ENCODE assay signal across 10 mouse cellular contexts in genomic region chr17:85679651-85680050, GRCm38 (mm10). TPM values are rescaled to one million over a fixed set of nuclear protein-coding genes. Genes with fewer than 3 reads are reported as not detected.
DNase-seq lines count a peak whose midpoint lies in the region; ATAC-seq and TF ChIP-seq lines count a peak whose summit lies in the region.
"Had no signal": no experiment of that assay in that cellular context is flagged by ENCODE, and none has a peak within 500 bp of the region (broad histone marks: within the 10 kb centered on the region; RNA-seq: fewer than 3 reads in every experiment).

No protein-coding gene starts in this region.

- no peak for TF ChIP-seq EP300 in heart, postnatal 0 days (IDR thresholded peaks at IDR 0.05; ENCODE audit: low read depth)

- H3K36me3 ChIP-seq in heart, embryonic 10.5 days: no peaks in the 10 kb centered on the region
- H3K36me3 ChIP-seq in heart, postnatal 0 days (replicated peaks; ENCODE audit: control insufficient read depth, insufficient read depth, low read length): no peaks in the 10 kb centered on the region

- no peak overlapping the region for H3K9ac ChIP-seq in heart, postnatal 0 days (replicated peaks; ENCODE audit: low read depth, low read length)

- intact Hi-C loops in heart, postnatal 36 days (cut with DNase I): loop anchor here (10.0 kb wide), 1 partner anchor 195 kb away; no protein-coding TSS in a partner anchor

- peak overlapping the region; percentile 49 for H3K4me3 ChIP-seq in heart, embryonic 10.5 days
- H3K4me3 ChIP-seq in heart, postnatal 0 days (ENCODE audit: low read depth, low read length): peak overlapping the region; percentile 30

- no peak for DNase-seq in heart, embryonic 10.5 days (ENCODE audit: low spot score)
- DNase-seq in heart, postnatal 36 days: no peak
- DNase-seq in heart, postnatal 0 days (ENCODE audit: low spot score): no peak
- no peak for DNase-seq in spleen, postnatal 36 days (ENCODE audit: low spot score in 2 of 2)
- DNase-seq in T-cell, adult 2 months (ENCODE audit: low spot score): no peak
- DNase-seq in yolk sac, embryonic 10.5 days (ENCODE audit: low spot score): no peak

- peak; percentile 55 for ATAC-seq in common myeloid progenitor, adult 5-6 weeks (replicated peaks; ENCODE audit: low read depth, poor library complexity, severe bottlenecking)
- ATAC-seq in heart, postnatal 0 days (ENCODE audit: insufficient read depth, low read depth): peak; percentile 68
- peak; percentile 76 for ATAC-seq in megakaryocyte progenitor cell, adult 5-6 weeks (replicated peaks; ENCODE audit: poor library complexity)

- H3K9me3 ChIP-seq in heart, embryonic 10.5 days: no peaks in the 10 kb centered on the region
- no peaks in the 10 kb centered on the region for H3K9me3 ChIP-seq in heart, postnatal 0 days (replicated peaks; ENCODE audit: control insufficient read depth, low read length)

- H3K27ac ChIP-seq in heart, embryonic 10.5 days: no peak overlapping the region
- no peak overlapping the region for H3K27ac ChIP-seq in heart, postnatal 0 days (ENCODE audit: low read depth)

- H3K4me2 ChIP-seq in heart, postnatal 0 days (ENCODE audit: low read depth, low read length): peak overlapping the region; percentile 55

- WGBS in heart, embryonic 10.5 days: 2% methylated on average over 15 of the region's 15 CpGs
- 2% methylated on average over 15 of the region's 15 CpGs for WGBS in heart, postnatal 0 days

- H3K4me1 ChIP-seq in heart, embryonic 10.5 days: peaks cover 14% of the 10 kb centered on the region; the same call in 1 of the 2 replicates
- H3K4me1 ChIP-seq in heart, postnatal 0 days (ENCODE audit: control insufficient read depth, insufficient read depth): no peaks in the 10 kb centered on the region

- peak; percentile 31; the same call in 1 of the 2 replicates for TF ChIP-seq CTCF in heart, postnatal 0 days (IDR thresholded peaks at IDR 0.05; ENCODE audit: low read depth)

- peaks cover 97% of the 10 kb centered on the region for H3K27me3 ChIP-seq in heart, embryonic 10.5 days (ENCODE audit: insufficient read depth, poor library complexity, severe bottlenecking)
- peaks cover 78% of the 10 kb centered on the region for H3K27me3 ChIP-seq in heart, postnatal 0 days (ENCODE audit: control insufficient read depth, insufficient read depth, low read length)
- H3K27me3 ChIP-seq: CH12.LX had no signal

RNA-seq across cellular contexts. Expression of gene Six2, which starts 8.4 kb away (rescaled TPM):
- 0.32 and 1.7 TPM in 2 replicates for polyA plus RNA-seq in heart, embryonic 10.5 days (2016; fragmentation: Nextera tagmentation; extraction: Ambion mirVana)
- total RNA-seq in heart, postnatal 36 days (2021): under 1 TPM; 0.30 to 0.33 TPM
- not detected in 2 replicates for total RNA-seq in common myeloid progenitor, adult 5-6 weeks (2017)
- 0.08 TPM in 1 of 2 replicates, not detected in the other for total RNA-seq in heart, postnatal 0 days (2014; rRNA removed; ENCODE audit: low replicate concordance)
- polyA plus RNA-seq in heart, postnatal 0 days (2015; fragmentation: Nextera tagmentation; extraction: Ambion mirVana): 0.10 TPM in 1 of 2 replicates, not detected in the other
- total RNA-seq in megakaryocyte progenitor cell, adult 5-6 weeks (2015): not detected in 2 replicates
- not detected in 2 replicates for total RNA-seq in megakaryocyte progenitor cell, adult 5-6 weeks (2017)
- polyA plus RNA-seq: gonadal fat pad, adult 2 months had no signal
